Mouse (Mus musculus) forebrain, embryonic 11.5 days (tissue): Measurements from ENCODE around the gene Dmd. TPM values are rescaled to one million over a fixed set of nuclear protein-coding genes. Genes with fewer than 3 reads are reported as not detected.

Experiments used
- ATAC-seq: fragments of 200-750 bp; cut with Nextera tagmentation; replicated peaks from 2 replicates; pipeline ENCODE4 v1.8.0; 2017; ENCODE audit warnings: moderate TSS enrichment; ENCODE audit not compliant: low FRiP score
- DNase-seq: peaks from one replicate; pipeline ENCODE4 v3.0.0-alpha.2; 2017; ENCODE audit warnings: low spot score
- H3K27ac ChIP-seq: fragments of 300-500 bp; sonication (generic); 2 replicates; pipeline ENCODE4 v1.5.1; 2014; ENCODE audit warnings: low read depth, low read length
- H3K27me3 ChIP-seq: fragments of 300-500 bp; sonication (generic); 2 replicates; pipeline ENCODE4 v1.6.1; 2014; ENCODE audit warnings: mild to moderate bottlenecking, low read length, mixed read lengths; ENCODE audit not compliant: control insufficient read depth, insufficient read depth
- H3K36me3 ChIP-seq: fragments of 300-500 bp; sonication (generic); 2 replicates; pipeline ENCODE4 v1.6.1; 2014; ENCODE audit warnings: mild to moderate bottlenecking, low read length, moderate library complexity, mixed read lengths; ENCODE audit not compliant: control insufficient read depth, insufficient read depth
- H3K4me1 ChIP-seq: fragments of 300-500 bp; sonication (generic); replicated peaks from 2 replicates; pipeline ENCODE4 v1.6.1; 2014; ENCODE audit warnings: low read length, mixed read lengths; ENCODE audit not compliant: control insufficient read depth, insufficient read depth
- H3K4me2 ChIP-seq: fragments of 300-500 bp; sonication (generic); 2 replicates; pipeline ENCODE4 v1.6.1; 2014; ENCODE audit warnings: low read depth, mild to moderate bottlenecking, low read length, moderate library complexity, mixed read lengths; ENCODE audit not compliant: severe bottlenecking
- H3K4me3 ChIP-seq: fragments of 300-500 bp; sonication (generic); 2 replicates; pipeline ENCODE4 v1.5.1; 2014; ENCODE audit warnings: low read depth, low read length
- H3K9ac ChIP-seq: fragments of 300-500 bp; sonication (generic); 2 replicates; pipeline ENCODE4 v1.6.1; 2014; ENCODE audit warnings: low read length
- H3K9me3 ChIP-seq: fragments of 300-500 bp; sonication (generic); 2 replicates; pipeline ENCODE4 v1.6.1; 2016; ENCODE audit warnings: low read length, mixed read lengths; ENCODE audit not compliant: control insufficient read depth
- WGBS: fragments of 180-500 bp; shearing (Covaris S2); extraction: QIAGEN DNeasy Blood & Tissue Kit; methylation state at CpG from one replicate; pipeline ENCODE4 v1.1.7; 2014; 5-methylcytosine and 5-hydroxymethylcytosine counted together
- polyA plus RNA-seq: library from polyadenylated mRNA; unstranded; fragments of >200 nt; fragmentation: Nextera tagmentation; extraction: Ambion mirVana; gene quantifications from 2 replicates; pipeline ENCODE4 v1.2.1, GENCODE M21; 2014

The Dmd gene
- polyA plus RNA-seq, 1 experiment from 2014 or later, result 21.5 TPM

DNA sequence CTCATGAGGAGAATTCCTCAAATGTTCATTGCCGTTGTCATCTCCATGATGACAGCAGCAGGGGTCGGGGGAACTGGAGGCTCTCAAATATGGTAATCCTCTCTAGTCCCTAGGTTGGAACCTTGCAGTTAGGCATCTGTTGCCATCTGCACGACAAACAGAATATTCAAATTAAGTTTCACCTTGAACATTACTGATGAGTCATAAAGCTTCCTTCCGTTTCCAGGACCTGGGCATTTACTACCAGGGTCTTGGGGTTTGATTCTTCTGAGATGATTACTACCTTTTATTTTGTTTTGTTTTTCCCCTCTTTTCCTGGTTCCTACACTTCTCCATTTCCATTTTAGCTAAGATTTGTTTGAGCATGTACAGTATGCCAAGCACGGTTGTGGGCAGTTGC, 2249.0 kb downstream of the Dmd start:
- Histone ChIP-seq H3K4me1 (no peaks in the 10 kb centered on the region), H3K4me3 (no peak overlapping the region), H3K36me3 (no peaks in the 10 kb centered on the region), H3K4me2 (no peak overlapping the region), H3K27ac (no peak overlapping the region), H3K9me3 (no peaks in the 10 kb centered on the region), H3K27me3 (no peaks in the 10 kb centered on the region), H3K9ac (no peak overlapping the region)
- 91% methylated on average over 5 of the region's 5 CpGs for WGBS
- ATAC-seq, result no peak
- DNase-seq, result no peak

DNA sequence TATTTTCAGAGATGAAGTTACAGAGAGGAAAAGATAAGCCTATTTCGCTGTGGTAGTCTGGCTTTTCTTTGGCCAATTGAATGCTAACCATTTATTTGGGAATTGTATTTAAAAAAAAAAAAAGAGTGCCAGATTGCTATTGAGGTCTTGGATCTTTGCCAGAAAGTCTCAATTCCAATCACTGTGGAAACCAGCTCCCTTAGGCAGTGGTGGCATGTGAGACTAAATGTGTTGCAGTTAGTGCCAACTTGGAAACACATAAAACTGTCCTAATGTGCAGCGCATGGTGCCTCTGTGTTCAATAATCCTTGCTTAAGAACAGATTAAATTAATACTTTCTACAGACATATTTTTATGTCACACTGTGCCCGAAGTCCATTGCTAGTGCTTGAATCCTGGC, 2250.7 kb downstream of the Dmd start:
- WGBS, result 91% methylated on average over 3 of the region's 3 CpGs

DNA sequence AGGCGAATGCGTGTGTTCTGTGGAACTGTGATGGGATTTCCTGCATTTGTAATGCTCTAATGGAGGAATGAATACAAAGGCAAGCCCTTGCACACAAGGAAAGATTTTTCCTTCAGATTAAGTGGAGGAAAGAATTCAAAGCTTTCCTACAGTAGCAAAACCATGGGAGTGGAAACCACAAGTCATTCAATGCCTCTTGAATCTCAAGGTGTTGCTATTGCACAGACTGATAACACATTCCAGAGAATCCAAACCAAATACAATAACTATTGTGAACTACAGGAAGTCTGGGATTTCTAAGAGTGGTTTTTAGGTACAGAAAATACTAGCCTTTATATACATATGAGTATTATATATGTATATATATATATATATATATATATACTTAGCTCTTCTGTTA, 2258.3 kb downstream of the Dmd start:
- no peak for ATAC-seq
- Histone ChIP-seq H3K27me3 (no peaks in the 10 kb centered on the region), H3K4me2 (no peak overlapping the region), H3K36me3 (no peaks in the 10 kb centered on the region), H3K27ac (no peak overlapping the region), H3K4me1 (no peaks in the 10 kb centered on the region), H3K4me3 (no peak overlapping the region), H3K9ac (no peak overlapping the region), H3K9me3 (no peaks in the 10 kb centered on the region)
- no peak for DNase-seq
- WGBS, result 82% methylated on average over 2 of the region's 2 CpGs

More for the DNA sequence above, 2250.7 kb downstream of the Dmd start:
- Histone ChIP-seq H3K4me1 (no peaks in the 10 kb centered on the region), H3K4me2 (no peak overlapping the region), H3K36me3 (no peaks in the 10 kb centered on the region), H3K9me3 (no peaks in the 10 kb centered on the region), H3K4me3 (no peak overlapping the region), H3K9ac (no peak overlapping the region), H3K27me3 (no peaks in the 10 kb centered on the region), H3K27ac (no peak overlapping the region)
- DNase-seq (no peak), ATAC-seq (no peak)

DNA sequence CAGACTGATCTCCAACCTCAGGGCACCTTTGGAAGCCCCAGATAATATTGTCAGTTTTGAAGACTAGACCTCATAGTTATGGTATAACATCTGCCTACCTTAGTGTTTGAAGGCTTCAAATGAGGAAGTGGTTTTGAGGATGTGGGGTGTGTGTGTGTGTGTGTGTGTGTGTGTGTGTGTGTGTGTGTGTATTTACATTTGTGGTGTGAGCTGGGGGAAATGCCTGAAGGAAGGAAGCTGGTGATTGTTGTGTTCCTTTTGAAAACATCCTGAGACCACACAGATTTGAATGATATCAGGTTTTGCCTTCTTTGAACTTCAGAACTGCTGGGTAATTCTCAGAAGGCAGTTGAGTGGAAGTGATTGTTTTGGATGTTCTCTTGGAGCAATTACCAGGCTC, 2278.2 kb downstream of the Dmd start:
- no peak overlapping the region for H3K27ac ChIP-seq
- H3K9me3 ChIP-seq, result no peaks in the 10 kb centered on the region
- ATAC-seq (no peak), DNase-seq (no peak)
- no peaks in the 10 kb centered on the region for H3K27me3 ChIP-seq
- no peaks in the 10 kb centered on the region for H3K4me1 ChIP-seq
- no peak overlapping the region for H3K4me3 ChIP-seq
- no peak overlapping the region for H3K9ac ChIP-seq
- no peak overlapping the region for H3K4me2 ChIP-seq
- no peaks in the 10 kb centered on the region for H3K36me3 ChIP-seq

DNA sequence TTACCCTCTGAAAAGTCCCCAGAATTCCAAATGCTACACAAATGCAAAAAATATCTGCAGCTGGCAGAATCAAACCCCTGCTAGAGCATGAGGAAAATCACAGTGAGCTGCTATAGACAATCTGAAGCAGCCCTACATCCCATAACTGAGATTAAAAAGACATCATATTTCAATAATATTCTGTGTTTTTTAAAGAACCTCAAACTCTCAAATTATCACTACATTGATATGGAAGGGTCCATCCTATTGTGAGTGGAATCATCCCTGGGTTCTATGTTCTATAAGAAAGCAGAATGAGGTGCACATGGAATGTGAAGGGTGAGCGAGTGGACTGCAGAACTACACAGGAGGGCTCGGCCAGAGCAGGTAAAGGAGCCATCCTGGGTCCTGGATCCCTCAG, 2300.7 kb downstream of the Dmd start, which contains the start of gene Fthl17a:
Gene Fthl17a, plus strand, starts transcription at position 301 of the 400 bp plus-strand sequence.
- ATAC-seq (no peak), DNase-seq (no peak)
- no peaks in the 10 kb centered on the region for H3K27me3 ChIP-seq
- no peaks in the 10 kb centered on the region for H3K4me1 ChIP-seq
- no peak within 1 kb of the TSS for H3K4me3 ChIP-seq
- no peak within 1 kb of the TSS for H3K4me2 ChIP-seq
- H3K9ac ChIP-seq, result no peak within 1 kb of the TSS
- H3K27ac ChIP-seq, result no peak within 1 kb of the TSS
- WGBS, result 88% methylated on average over 2 of the region's 2 CpGs
- H3K9me3 ChIP-seq, result no peaks in the 10 kb centered on the region
- H3K36me3 ChIP-seq, result no peaks in the 10 kb centered on the region
